Mouse (Mus musculus): ENCODE measurements around the gene Fstl1.

DNA sequence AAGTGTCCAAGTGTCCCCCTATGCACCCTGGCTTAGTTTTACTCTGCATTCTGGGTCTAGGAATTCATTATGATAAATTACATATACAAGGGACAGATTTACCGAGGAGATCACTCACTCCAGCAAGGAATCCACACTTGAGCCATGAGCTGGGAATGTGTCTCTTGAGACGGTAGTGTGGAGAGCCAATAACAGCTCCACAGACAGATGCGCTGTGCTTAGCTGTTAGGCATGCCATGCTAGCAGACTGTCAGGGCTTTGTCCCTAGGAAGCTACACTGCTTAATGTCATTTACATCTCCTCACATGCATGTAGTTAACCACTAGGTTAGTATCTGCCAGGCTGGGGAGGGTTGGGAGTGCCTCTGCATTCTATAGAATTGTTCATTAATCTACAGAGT, 4.2 kb downstream of the Fstl1 start:
- TF ChIP-seq POLR2A (IDR thresholded peaks at IDR 0.05; ENCODE audit: borderline replicate concordance, control insufficient read depth, low read depth, low read length) (no peak), CTCF (IDR thresholded peaks at IDR 0.05; ENCODE audit: control insufficient read depth, insufficient read depth, low read length) (no peak)
